Mouse (Mus musculus) liver, adult 2 months (tissue): ENCODE data around the gene Arid5b. TPM values are rescaled to one million over a fixed set of nuclear protein-coding genes. Genes with fewer than 3 reads are reported as not detected.
A peak's percentile ranks its signal among the peaks of the same experiment; 100 is the strongest.

Source experiments
- DNase-seq: peaks from one replicate; pipeline ENCODE4 v3.0.0-alpha.2; 2011; ENCODE audit warnings: low read depth, low spot score; ENCODE audit errors: extremely low read depth
- H3K27ac ChIP-seq: fragments of 200-500 bp; replicated peaks from 2 replicates; pipeline ENCODE4 v1.5.1; 2012; ENCODE audit warnings: low read depth, mild to moderate bottlenecking, control low read depth, inconsistent platforms, low read length; ENCODE audit not compliant: insufficient read depth
- H3K27me3 ChIP-seq: fragments of 200-500 bp; 2 replicates; pipeline ENCODE4 v1.6.1; 2012; ENCODE audit warnings: mild to moderate bottlenecking, moderate library complexity, low read length, inconsistent platforms; ENCODE audit not compliant: control insufficient read depth, insufficient read depth
- H3K36me3 ChIP-seq: fragments of 200-500 bp; 2 replicates; pipeline ENCODE4 v1.6.1; 2012; ENCODE audit warnings: low read length, inconsistent platforms; ENCODE audit not compliant: control insufficient read depth, insufficient read depth
- H3K4me1 ChIP-seq: fragments of 200-500 bp; 2 replicates; pipeline ENCODE4 v1.6.1; 2011; ENCODE audit warnings: low read length; ENCODE audit not compliant: control insufficient read depth, insufficient read depth
- H3K4me3 ChIP-seq: fragments of 200-500 bp; 2 replicates; pipeline ENCODE4 v1.5.1; 2011; ENCODE audit warnings: low read depth, mild to moderate bottlenecking, control low read depth, low read length, moderate library complexity; ENCODE audit not compliant: insufficient read depth
- H3K79me2 ChIP-seq: fragments of 200-500 bp; 2 replicates; pipeline ENCODE4 v1.6.1; 2012; ENCODE audit warnings: inconsistent platforms, mild to moderate bottlenecking, low read length, moderate library complexity; ENCODE audit not compliant: control insufficient read depth, insufficient read depth
- H3K9ac ChIP-seq: fragments of 200-500 bp; 2 replicates; pipeline ENCODE4 v1.6.1; 2012; ENCODE audit warnings: low read depth, mild to moderate bottlenecking, control low read depth, inconsistent platforms, low read length
- CTCF ChIP-seq: fragments of 200-500 bp; IDR thresholded peaks from 2 replicates; pipeline ENCODE4 v1.5.1; 2011; ENCODE audit warnings: low read depth, low read length, control low read depth
- POLR2A ChIP-seq: fragments of 200-500 bp; IDR thresholded peaks from 2 replicates; pipeline ENCODE4 v1.6.1; 2011; ENCODE audit warnings: low read length, control low read depth; ENCODE audit not compliant: insufficient read depth; ENCODE audit errors: extremely low read depth
- WGBS: fragments of 180-500 bp; shearing (Covaris S2); methylation state at CpG from one replicate; pipeline ENCODE4 v1.1.7; 2018; 5-methylcytosine and 5-hydroxymethylcytosine counted together
- polyA plus RNA-seq: library from polyadenylated mRNA; depleted of rRNA; stranded (reverse); fragments of >200 nt; gene quantifications from 2 replicates; pipeline ENCODE4 v1.2.3, GENCODE M21; 2012
- total RNA-seq: library from RNA; depleted of rRNA; stranded (reverse); fragments of >200 nt; gene quantifications from 2 replicates; pipeline ENCODE4 v1.2.3, GENCODE M21; 2014

The Arid5b gene
- total and polyA plus RNA-seq, 2 experiments, result 11.6 to 13.6 TPM

DNA sequence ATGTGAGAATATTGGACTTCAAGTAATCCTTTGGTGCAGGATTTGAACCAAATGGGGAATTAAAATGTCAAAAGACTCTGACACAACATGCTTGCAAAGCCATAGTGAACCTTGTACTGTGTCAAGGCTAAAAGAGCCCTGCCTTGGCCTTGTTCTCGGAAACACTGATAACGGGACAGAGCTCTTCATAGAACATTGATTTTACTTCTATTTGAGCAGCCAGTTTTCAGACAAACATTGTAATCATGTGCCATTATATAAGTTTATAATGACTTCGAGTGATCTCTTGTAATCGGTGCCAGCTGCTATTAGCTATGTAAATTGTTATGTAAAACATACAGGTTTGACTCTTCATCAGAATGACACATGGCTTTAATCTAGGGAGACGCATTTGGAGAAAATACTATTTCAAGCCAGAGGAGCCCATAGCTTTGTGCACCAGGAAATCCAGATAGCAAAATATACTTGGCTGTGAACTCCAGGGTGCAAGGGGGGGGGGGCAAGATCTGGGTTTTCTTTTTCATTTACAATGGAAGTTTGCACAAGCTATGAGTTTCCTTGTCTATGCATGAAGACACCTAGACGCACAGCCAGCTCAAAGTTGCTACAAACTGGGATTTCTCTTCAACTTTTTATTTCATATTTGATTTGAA lies 150.8 kb downstream of the Arid5b start:
- H3K27ac ChIP-seq, result peak overlapping the region; percentile 91
- H3K9ac ChIP-seq, result peak overlapping the region; percentile 42; the same call in 1 of the 2 replicates
- H3K36me3 ChIP-seq, result peaks cover 89% of the 10 kb centered on the region
- no peak for TF ChIP-seq POLR2A
- no peak for TF ChIP-seq CTCF
- DNase-seq, result peak; percentile 98
- peak overlapping the region; percentile 31; the same call in 1 of the 2 replicates for H3K4me3 ChIP-seq
- no peaks in the 10 kb centered on the region for H3K27me3 ChIP-seq
- 9% methylated on average over 6 of the region's 6 CpGs for WGBS
- peaks cover 55% of the 10 kb centered on the region for H3K4me1 ChIP-seq
- H3K79me2 ChIP-seq, result peaks cover 24% of the 10 kb centered on the region

DNA sequence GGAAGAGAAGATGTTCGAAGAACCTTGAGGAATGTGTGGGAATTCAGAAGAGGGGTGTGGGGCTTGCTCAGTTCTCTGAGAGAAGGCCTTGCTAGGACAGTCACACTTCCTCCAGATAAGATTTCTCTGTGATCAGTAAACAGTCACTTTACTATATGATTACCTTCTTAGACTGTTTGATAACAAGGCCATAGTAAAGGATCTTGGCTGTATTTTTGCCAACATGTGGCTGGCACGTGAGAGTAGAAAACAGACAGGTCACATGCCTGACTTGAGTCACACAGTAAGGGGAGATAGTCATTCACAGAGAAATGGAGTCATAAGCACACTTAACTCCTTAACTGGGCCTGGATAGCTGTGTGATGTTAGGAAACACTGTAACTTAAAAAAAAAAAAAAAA lies 151.4 kb downstream of the Arid5b start:
- peaks cover 19% of the 10 kb centered on the region for H3K79me2 ChIP-seq
- H3K9ac ChIP-seq, result peak overlapping the region; percentile 73
- 10% methylated on average over 2 of the region's 2 CpGs for WGBS
- peaks cover 55% of the 10 kb centered on the region for H3K4me1 ChIP-seq
- no peak for TF ChIP-seq POLR2A
- no peak for TF ChIP-seq CTCF
- H3K4me3 ChIP-seq, result peak overlapping the region; percentile 6; the same call in 1 of the 2 replicates
- DNase-seq, result peak; percentile 66
- peak overlapping the region; percentile 91 for H3K27ac ChIP-seq
- H3K27me3 ChIP-seq, result no peaks in the 10 kb centered on the region
- peaks cover 88% of the 10 kb centered on the region for H3K36me3 ChIP-seq

DNA sequence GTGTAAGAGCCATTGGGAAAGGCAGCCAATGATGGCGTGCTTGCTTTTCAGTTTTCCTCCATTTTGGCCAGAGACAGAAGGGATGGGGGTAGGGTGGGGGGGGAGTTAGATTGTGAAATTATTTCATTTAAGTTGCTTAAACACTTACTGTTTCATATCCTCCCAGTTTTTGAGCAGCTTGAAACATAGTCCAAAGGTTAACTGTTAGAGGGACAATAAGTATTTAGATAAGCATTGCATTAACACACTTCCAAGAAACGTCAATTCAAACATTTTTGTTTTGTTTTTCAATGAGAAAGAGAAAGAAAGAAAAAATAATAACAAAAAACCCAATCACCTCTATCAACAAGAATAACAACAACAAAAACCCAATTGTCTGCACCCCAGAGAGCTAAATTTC lies 152.0 kb downstream of the Arid5b start:
- Histone ChIP-seq H3K27ac (peak overlapping the region; percentile 89), H3K9ac (no peak overlapping the region), H3K79me2 (peaks cover 15% of the 10 kb centered on the region), H3K4me1 (peaks cover 54% of the 10 kb centered on the region), H3K36me3 (peaks cover 89% of the 10 kb centered on the region), H3K4me3 (no peak overlapping the region), H3K27me3 (no peaks in the 10 kb centered on the region)
- WGBS, result 15% methylated on average over 2 of the region's 2 CpGs
- peak; percentile 82 for DNase-seq
- TF ChIP-seq POLR2A (no peak), CTCF (no peak)

GRCm38 (mm10) chr10:68125919-68126550 lies 152.5 kb downstream of the Arid5b start:
- peaks cover 89% of the 10 kb centered on the region for H3K36me3 ChIP-seq
- peak; percentile 62 for DNase-seq
- H3K79me2 ChIP-seq, result peaks cover 10% of the 10 kb centered on the region
- peak overlapping the region; percentile 89 for H3K27ac ChIP-seq
- TF ChIP-seq POLR2A (no peak), CTCF (no peak)
- 30% methylated on average over 8 of the region's 8 CpGs for WGBS
- H3K4me3 ChIP-seq, result no peak overlapping the region
- H3K4me1 ChIP-seq, result peaks cover 54% of the 10 kb centered on the region
- H3K9ac ChIP-seq, result no peak overlapping the region
- no peaks in the 10 kb centered on the region for H3K27me3 ChIP-seq

- WGBS, result 18% methylated on average over 2 of the region's 2 CpGs
- H3K27ac ChIP-seq, result peak overlapping the region; percentile 95; the same call in 1 of the 2 replicates
These were observed 153.6 kb downstream of the Arid5b start for GRCm38 (mm10) chr10:68124985-68125384.

More at GRCm38 (mm10) chr10:68124985-68125384, 153.6 kb downstream of the Arid5b start:
- TF ChIP-seq POLR2A (no peak), CTCF (no peak)
- H3K4me3 ChIP-seq, result no peak overlapping the region
- H3K9ac ChIP-seq, result no peak overlapping the region
- H3K79me2 ChIP-seq, result peaks cover 13% of the 10 kb centered on the region; the same call in 1 of the 2 replicates
- H3K27me3 ChIP-seq, result no peaks in the 10 kb centered on the region
- peak; percentile 99 for DNase-seq
- peaks cover 54% of the 10 kb centered on the region for H3K4me1 ChIP-seq
- H3K36me3 ChIP-seq, result peaks cover 87% of the 10 kb centered on the region
